Mouse (Mus musculus): Measurements from ENCODE around the gene Hs6st2.

Hs6st2 gene

GRCm38 (mm10) chrX:51585444-51585843 is 96.2 kb downstream of the Hs6st2 start:
- no peak for DNase-seq (ENCODE audit: low read depth, low spot score)

- no peak for DNase-seq (ENCODE audit: low read depth, low spot score)
Measured at GRCm38 (mm10) chrX:51581704-51582103, 100.0 kb downstream of the Hs6st2 start.

- DNase-seq (ENCODE audit: low read depth, low spot score), result no peak
Measured at GRCm38 (mm10) chrX:51561880-51562279, 119.8 kb downstream of the Hs6st2 start.

- DNase-seq (ENCODE audit: low read depth, low spot score), result no peak
Measured at GRCm38 (mm10) chrX:51539626-51540025, 142.0 kb downstream of the Hs6st2 start.

GRCm38 (mm10) chrX:51537082-51537481 is 144.6 kb downstream of the Hs6st2 start:
- no peak for DNase-seq (ENCODE audit: low read depth, low spot score)

GRCm38 (mm10) chrX:51535226-51535625 is 146.4 kb downstream of the Hs6st2 start:
- DNase-seq (ENCODE audit: low read depth, low spot score), result no peak

GRCm38 (mm10) chrX:51531136-51531535 is 150.5 kb downstream of the Hs6st2 start:
- no peak for DNase-seq (ENCODE audit: low read depth, low spot score)

GRCm38 (mm10) chrX:51528601-51529000 is 153.1 kb downstream of the Hs6st2 start:
- no peak for DNase-seq (ENCODE audit: low read depth, low spot score)

GRCm38 (mm10) chrX:51514831-51515230 is 166.8 kb downstream of the Hs6st2 start:
- DNase-seq (ENCODE audit: low read depth, low spot score), result no peak

- no peak for DNase-seq (ENCODE audit: low read depth, low spot score)
Measured at GRCm38 (mm10) chrX:51506526-51506925, 175.1 kb downstream of the Hs6st2 start.

- DNase-seq (ENCODE audit: low read depth, low spot score), result no peak
Measured at GRCm38 (mm10) chrX:51505691-51506090, 176.0 kb downstream of the Hs6st2 start.

- DNase-seq (ENCODE audit: low read depth, low spot score), result no peak
Measured at GRCm38 (mm10) chrX:51503781-51504471, 177.7 kb downstream of the Hs6st2 start.

- DNase-seq (ENCODE audit: low read depth, low spot score), result no peak
Measured at GRCm38 (mm10) chrX:51497831-51498230, 183.8 kb downstream of the Hs6st2 start.

GRCm38 (mm10) chrX:51488374-51488773 is 193.3 kb downstream of the Hs6st2 start:
- DNase-seq (ENCODE audit: low read depth, low spot score), result no peak

- no peak for DNase-seq (ENCODE audit: low read depth, low spot score)
Measured at GRCm38 (mm10) chrX:51469411-51469810, 212.2 kb downstream of the Hs6st2 start.

GRCm38 (mm10) chrX:51461413-51461812 is 220.2 kb downstream of the Hs6st2 start:
- DNase-seq (ENCODE audit: low read depth, low spot score), result no peak

GRCm38 (mm10) chrX:51443366-51443765 is 238.3 kb downstream of the Hs6st2 start:
- DNase-seq (ENCODE audit: low read depth, low spot score), result no peak

- no peak for DNase-seq (ENCODE audit: low read depth, low spot score)
Measured at GRCm38 (mm10) chrX:51431706-51432105, 249.9 kb downstream of the Hs6st2 start.

- DNase-seq (ENCODE audit: low read depth, low spot score), result no peak
Measured at GRCm38 (mm10) chrX:51425031-51425430, 256.6 kb downstream of the Hs6st2 start.

- DNase-seq (ENCODE audit: low read depth, low spot score), result no peak
Measured at GRCm38 (mm10) chrX:51410289-51410688, 271.4 kb downstream of the Hs6st2 start.

GRCm38 (mm10) chrX:51397457-51397856 is 284.2 kb downstream of the Hs6st2 start:
- no peak for DNase-seq (ENCODE audit: low read depth, low spot score)

GRCm38 (mm10) chrX:51374670-51375069 is 307.0 kb downstream of the Hs6st2 start:
- peak; percentile 27 for DNase-seq (ENCODE audit: low read depth, low spot score)

GRCm38 (mm10) chrX:51372477-51373239 is 309.0 kb downstream of the Hs6st2 start:
- DNase-seq (ENCODE audit: low read depth, low spot score), result no peak
